Mouse (Mus musculus) adipocyte (in vitro differentiated cells): ENCODE measurements around the gene Vwa2.

Experiments
- DNase-seq: peaks from one replicate; pipeline ENCODE4 v3.0.0-alpha.2; 2016; ENCODE audit warnings: low spot score

The Vwa2 gene

GRCm38 (mm10) chr19:56908472-56909270 lies 34.6 kb downstream of the Vwa2 start:
- peak; percentile 76 for DNase-seq

GRCm38 (mm10) chr19:56910561-56910960 lies 36.5 kb downstream of the Vwa2 start:
- no peak for DNase-seq

- DNase-seq = no peak
Observed at GRCm38 (mm10) chr19:56913761-56914160, 39.7 kb downstream of the Vwa2 start.

- DNase-seq = no peak
Observed at GRCm38 (mm10) chr19:56914658-56915057, 40.6 kb downstream of the Vwa2 start.

GRCm38 (mm10) chr19:56915084-56915483 lies 41.0 kb downstream of the Vwa2 start:
- no peak for DNase-seq

GRCm38 (mm10) chr19:56919628-56920027 lies 45.6 kb downstream of the Vwa2 start:
- peak; percentile 99 for DNase-seq

GRCm38 (mm10) chr19:56920232-56920631 lies 46.2 kb downstream of the Vwa2 start:
- no peak for DNase-seq

GRCm38 (mm10) chr19:56921744-56922143 lies 47.7 kb downstream of the Vwa2 start:
- no peak for DNase-seq

GRCm38 (mm10) chr19:56929392-56929791 lies 55.3 kb downstream of the Vwa2 start:
- peak; percentile 91 for DNase-seq

GRCm38 (mm10) chr19:56930029-56930428 lies 56.0 kb downstream of the Vwa2 start:
- no peak for DNase-seq

- no peak for DNase-seq
Observed at GRCm38 (mm10) chr19:56933800-56934199, 59.8 kb downstream of the Vwa2 start.

GRCm38 (mm10) chr19:56935111-56935510 lies 61.1 kb downstream of the Vwa2 start:
- DNase-seq = no peak

GRCm38 (mm10) chr19:56935777-56936176 lies 61.7 kb downstream of the Vwa2 start:
- DNase-seq = no peak

- DNase-seq = no peak
Observed at GRCm38 (mm10) chr19:56936253-56936652, 62.2 kb downstream of the Vwa2 start.

GRCm38 (mm10) chr19:56937911-56938310 lies 63.9 kb downstream of the Vwa2 start:
- DNase-seq = no peak

- peak; percentile 61 for DNase-seq
Observed at GRCm38 (mm10) chr19:56939826-56940225, 65.8 kb downstream of the Vwa2 start.

- DNase-seq = peak; percentile 57
Observed at GRCm38 (mm10) chr19:56940507-56940906, 66.5 kb downstream of the Vwa2 start.

GRCm38 (mm10) chr19:56942216-56942615 lies 68.2 kb downstream of the Vwa2 start:
- no peak for DNase-seq

GRCm38 (mm10) chr19:56944211-56944610 lies 70.2 kb downstream of the Vwa2 start:
- no peak for DNase-seq

GRCm38 (mm10) chr19:56944826-56945225 lies 70.8 kb downstream of the Vwa2 start:
- DNase-seq = no peak

- peak; percentile 43 for DNase-seq
Observed at GRCm38 (mm10) chr19:56945621-56946020, 71.6 kb downstream of the Vwa2 start.

- no peak for DNase-seq
Observed at GRCm38 (mm10) chr19:56946277-56946676, 72.2 kb downstream of the Vwa2 start.

- DNase-seq = no peak
Observed at GRCm38 (mm10) chr19:56946727-56947126, 72.7 kb downstream of the Vwa2 start.
